Comparison of ENCODE assay signal across 8 mouse cellular contexts in genomic region chr1:180364005-180364404, GRCm38 (mm10). TPM values are rescaled to one million over a fixed set of nuclear protein-coding genes. Genes with fewer than 3 reads are reported as not detected.
A peak's percentile ranks its signal among the peaks of the same experiment; 100 is the strongest.
DNase-seq lines count a peak whose midpoint lies in the region; ATAC-seq and TF ChIP-seq lines count a peak whose summit lies in the region.

No protein-coding gene starts in this region.

- no peak for TF ChIP-seq CTCF in brain, embryonic 14.5 days (IDR thresholded peaks at IDR 0.05; ENCODE audit: borderline replicate concordance, extremely low read depth, insufficient read depth, insufficient read length)
- no peak for TF ChIP-seq CTCF in hindbrain, postnatal 0 days (IDR thresholded peaks at IDR 0.05; ENCODE audit: low read depth)

- peak overlapping the region; percentile 54 for H3K4me2 ChIP-seq in hindbrain, postnatal 0 days (ENCODE audit: low read depth, low read length)
- 0 out of 2 replicates have a peak overlapping the region, but pooled peaks have one; percentile 15 for H3K4me2 ChIP-seq in lung, embryonic 16.5 days (ENCODE audit: low read depth, low read length)

- DNase-seq in spleen, adult 12 weeks (ENCODE audit: low spot score), result peak; percentile 2
- no peak for DNase-seq in spleen, postnatal 10 days (ENCODE audit: low spot score in 2 of 2)
- DNase-seq in brain, embryonic 14.5 days (ENCODE audit: low read depth), result peak; percentile 38
- DNase-seq in hindbrain, postnatal 0 days (ENCODE audit: low spot score), result peak; percentile 40
- DNase-seq in left cerebral cortex, postnatal 14 days (ENCODE audit: low spot score in 2 of 2), result no peak
- no peak for DNase-seq in right cerebral cortex, postnatal 10 days (ENCODE audit: low spot score in 2 of 2)
- no peak for DNase-seq in c-Kit-positive CD71-positive TER-119-positive erythroid progenitor cells, embryonic 14.5 days (ENCODE audit: low spot score)

- no peak for TF ChIP-seq POLR2A in brain, embryonic 14.5 days (IDR thresholded peaks at IDR 0.05; ENCODE audit: borderline replicate concordance, extremely low read depth, insufficient read depth, insufficient read length, poor library complexity, severe bottlenecking)

- no peaks in the 10 kb centered on the region for H3K27me3 ChIP-seq in hindbrain, postnatal 0 days (ENCODE audit: insufficient read depth, low read length)
- no peaks in the 10 kb centered on the region for H3K27me3 ChIP-seq in lung, embryonic 16.5 days (ENCODE audit: control insufficient read depth, insufficient read depth, low read depth, low read length)

- H3K4me1 ChIP-seq in hindbrain, postnatal 0 days (ENCODE audit: insufficient read depth, low read length), result peaks cover 31% of the 10 kb centered on the region
- H3K4me1 ChIP-seq in lung, embryonic 16.5 days (replicated peaks; ENCODE audit: control insufficient read depth, insufficient read depth, low read length), result peaks cover 49% of the 10 kb centered on the region

- no peak for ATAC-seq in hindbrain, postnatal 0 days
- no peak for ATAC-seq in lung, embryonic 16.5 days (ENCODE audit: low read depth)

- H3K27ac ChIP-seq in hindbrain, postnatal 0 days, result peak overlapping the region; percentile 86; the same call in 1 of the 2 replicates
- H3K27ac ChIP-seq in lung, embryonic 16.5 days (ENCODE audit: low read length), result peak overlapping the region; percentile 47

- WGBS in hindbrain, postnatal 0 days, result 65% methylated on average over 17 of the region's 17 CpGs
- WGBS in lung, embryonic 16.5 days, result 47% methylated on average over 17 of the region's 17 CpGs

- intact Hi-C loops in left cerebral cortex, postnatal 14 days (cut with DNase I), result no loop called here

- no peak overlapping the region for H3K4me3 ChIP-seq in hindbrain, postnatal 0 days (ENCODE audit: low read length)
- no peak overlapping the region for H3K4me3 ChIP-seq in lung, embryonic 16.5 days (ENCODE audit: low read length)

- H3K9ac ChIP-seq in hindbrain, postnatal 0 days (replicated peaks; ENCODE audit: low read length), result 0 out of 2 replicates have a peak overlapping the region, but pooled peaks have one; percentile 9
- no peak overlapping the region for H3K9ac ChIP-seq in lung, embryonic 16.5 days (ENCODE audit: low read length)

- no peaks in the 10 kb centered on the region for H3K36me3 ChIP-seq in hindbrain, postnatal 0 days (ENCODE audit: insufficient read depth, low read length)
- H3K36me3 ChIP-seq in lung, embryonic 16.5 days (ENCODE audit: control insufficient read depth, insufficient read depth, low read length), result no peaks in the 10 kb centered on the region; the same call in 1 of the 2 replicates

- H3K9me3 ChIP-seq in hindbrain, postnatal 0 days (ENCODE audit: low read length), result no peaks in the 10 kb centered on the region
- H3K9me3 ChIP-seq in lung, embryonic 16.5 days (ENCODE audit: control insufficient read depth, low read length), result no peaks in the 10 kb centered on the region

RNA-seq across cellular contexts. Expression of gene Itpkb, which starts 33.7 kb away (rescaled TPM):
- 3.0 and 6.3 TPM in 2 replicates for polyA plus RNA-seq in brain, embryonic 14.5 days (2012; rRNA removed)
- 16.9 and 19.0 TPM in 2 replicates for total RNA-seq in hindbrain, postnatal 0 days (2014; rRNA removed)
- 4.1 and 4.8 TPM in 2 replicates for polyA plus RNA-seq in hindbrain, postnatal 0 days (2015; fragmentation: Nextera tagmentation; extraction: Ambion mirVana)
- polyA plus RNA-seq in lung, embryonic 16.5 days (2015; fragmentation: Nextera tagmentation; extraction: Ambion mirVana), result 9.4 and 10.6 TPM in 2 replicates
- 10 to 100 TPM; 14.0 to 14.3 TPM for total RNA-seq in left cerebral cortex, postnatal 14 days (2021)

Comparison
In these comparisons a context has a peak if more than half of its experiments do, and no peak if none do; other contexts are left out.
1. DNase-seq: peak in spleen, adult 12 weeks (single experiment), brain, embryonic 14.5 days (single experiment) and hindbrain, postnatal 0 days (single experiment); none in spleen, postnatal 10 days (0 of 2), left cerebral cortex, postnatal 14 days (0 of 2), right cerebral cortex, postnatal 10 days (0 of 2) and c-Kit-positive CD71-positive TER-119-positive erythroid progenitor cells, embryonic 14.5 days (single experiment).